Mouse (Mus musculus) brown adipose tissue, adult 24 weeks (tissue): ENCODE data around the gene Zc3h8. TPM values are rescaled to one million over a fixed set of nuclear protein-coding genes. Genes with fewer than 3 reads are reported as not detected.

Experiments
- H3K27ac ChIP-seq: fragments of 200-500 bp; replicated peaks from 2 replicates; pipeline ENCODE4 v1.5.1; 2012; ENCODE audit warnings: low read depth, mild to moderate bottlenecking, low read length
- H3K4me1 ChIP-seq: fragments of 200-500 bp; 2 replicates; pipeline ENCODE4 v1.6.1; 2012; ENCODE audit warnings: low read length, mixed read lengths; ENCODE audit not compliant: control insufficient read depth, insufficient read depth, insufficient read length
- H3K4me3 ChIP-seq: fragments of 200-500 bp; 2 replicates; pipeline ENCODE4 v1.5.1; 2012; ENCODE audit warnings: low read depth, mild to moderate bottlenecking, low read length, moderate library complexity; ENCODE audit not compliant: insufficient read depth
- polyA plus RNA-seq: library from polyadenylated mRNA; stranded (reverse); fragments of >200 nt; gene quantifications from 2 replicates; pipeline ENCODE4 v1.2.4, GENCODE M21; 2012; ENCODE audit not compliant: missing spikeins, insufficient read depth, insufficient read length

The Zc3h8 gene
- 5.8 and 8.0 TPM in 2 replicates for polyA plus RNA-seq

- Histone ChIP-seq H3K27ac (peak within 1 kb of the TSS; percentile 52), H3K4me1 (no peaks in the 10 kb centered on the region), H3K4me3 (peak within 1 kb of the TSS; percentile 70)
These were observed at the start of gene Zc3h8 for GRCm38 (mm10) chr2:128943538-128944528. Gene Zc3h8 (minus strand): TSS chr2:128944077.

- Histone ChIP-seq H3K4me1 (no peaks in the 10 kb centered on the region), H3K27ac (no peak overlapping the region), H3K4me3 (no peak overlapping the region)
These were observed 40.9 kb upstream of the Zc3h8 start for GRCm38 (mm10) chr2:128984746-128985145.

GRCm38 (mm10) chr2:128975572-128975971 is 31.7 kb upstream of the Zc3h8 start:
- Histone ChIP-seq H3K27ac (no peak overlapping the region), H3K4me1 (peaks cover 2% of the 10 kb centered on the region; the same call in 1 of the 2 replicates), H3K4me3 (no peak overlapping the region)

GRCm38 (mm10) chr2:128972301-128972700 is 28.4 kb upstream of the Zc3h8 start:
- peak overlapping the region; percentile 95 for H3K27ac ChIP-seq
- no peak overlapping the region for H3K4me3 ChIP-seq
- no peaks in the 10 kb centered on the region; the same call in 1 of the 2 replicates for H3K4me1 ChIP-seq

GRCm38 (mm10) chr2:128968475-128969083 is 24.7 kb upstream of the Zc3h8 start:
- no peaks in the 10 kb centered on the region; the same call in 1 of the 2 replicates for H3K4me1 ChIP-seq
- H3K27ac ChIP-seq, result no peak overlapping the region
- H3K4me3 ChIP-seq, result peak overlapping the region; percentile 99

GRCm38 (mm10) chr2:128967661-128968441 is 24.0 kb upstream of the Zc3h8 start, which contains the start of gene Gm10762:
Gene Gm10762 (minus strand): TSS chr2:128967725.
- H3K4me1 ChIP-seq, result no peaks in the 10 kb centered on the region
- H3K27ac ChIP-seq, result peak within 1 kb of the TSS; percentile 100
- peak within 1 kb of the TSS; percentile 99 for H3K4me3 ChIP-seq

GRCm38 (mm10) chr2:128966641-128967580 is 23.0 kb upstream of the Zc3h8 start, which contains the start of gene Zc3h6:
Gene Zc3h6 (plus strand): TSS chr2:128967402.
- H3K4me3 ChIP-seq, result peak within 1 kb of the TSS; percentile 99
- H3K4me1 ChIP-seq, result no peaks in the 10 kb centered on the region
- H3K27ac ChIP-seq, result peak within 1 kb of the TSS; percentile 100

- no peaks in the 10 kb centered on the region for H3K4me1 ChIP-seq
- H3K27ac ChIP-seq, result no peak overlapping the region
- no peak overlapping the region for H3K4me3 ChIP-seq
These were observed 22.4 kb upstream of the Zc3h8 start for GRCm38 (mm10) chr2:128966236-128966635.

- no peaks in the 10 kb centered on the region for H3K4me1 ChIP-seq
- H3K4me3 ChIP-seq, result no peak overlapping the region
- no peak overlapping the region for H3K27ac ChIP-seq
These were observed 21.7 kb upstream of the Zc3h8 start for GRCm38 (mm10) chr2:128965505-128966105.

GRCm38 (mm10) chr2:128954186-128954585 is 10.3 kb upstream of the Zc3h8 start:
- no peaks in the 10 kb centered on the region for H3K4me1 ChIP-seq
- H3K27ac ChIP-seq, result no peak overlapping the region
- H3K4me3 ChIP-seq, result no peak overlapping the region

GRCm38 (mm10) chr2:128947962-128948588 is 4.2 kb upstream of the Zc3h8 start:
- no peak overlapping the region for H3K27ac ChIP-seq
- no peak overlapping the region for H3K4me3 ChIP-seq
- H3K4me1 ChIP-seq, result no peaks in the 10 kb centered on the region

- Histone ChIP-seq H3K27ac (no peak overlapping the region), H3K4me3 (no peak overlapping the region), H3K4me1 (no peaks in the 10 kb centered on the region)
These were observed 7.6 kb downstream of the Zc3h8 start for GRCm38 (mm10) chr2:128936256-128936655.

GRCm38 (mm10) chr2:128930704-128931103 is 13.2 kb downstream of the Zc3h8 start:
- Histone ChIP-seq H3K27ac (no peak overlapping the region), H3K4me3 (no peak overlapping the region), H3K4me1 (no peaks in the 10 kb centered on the region)
